Mouse (Mus musculus): Measurements from ENCODE around the gene H2-Q1. TPM values are rescaled to one million over a fixed set of nuclear protein-coding genes. Genes with fewer than 3 reads are reported as not detected.
"Not testable (repeated sequence)": the region's sequence is repeated elsewhere in the genome, so short reads cannot be mapped to it uniquely, and the experiment has no call there.

H2-Q1 gene
- polyA plus RNA-seq, 1 experiment from 2014 or later, result not detected

DNA sequence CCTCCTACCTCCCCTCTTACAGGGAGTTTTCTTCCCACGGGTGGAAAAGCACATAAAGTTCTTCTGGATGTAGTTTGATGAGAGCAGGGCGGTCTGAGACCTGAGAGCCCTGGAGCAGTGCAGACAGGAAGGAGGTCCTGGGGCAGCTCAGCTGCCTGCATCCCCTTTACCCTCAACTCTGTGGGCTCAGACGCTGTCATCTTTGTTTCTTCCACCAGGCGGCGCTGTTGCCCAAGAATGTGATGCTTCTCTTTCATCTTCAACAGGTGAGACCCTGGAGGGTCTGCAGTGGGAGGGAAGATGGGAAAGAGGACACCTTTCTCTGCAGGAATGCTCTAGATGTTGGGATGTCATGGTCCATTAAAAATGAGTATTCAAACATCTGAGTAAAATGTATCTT lies 24.4 kb upstream of the H2-Q1 start:
- 6% methylated on average over 5 of the region's 5 CpGs for WGBS
- H3K27me3 ChIP-seq (ENCODE audit: control insufficient read depth, insufficient read depth, low read length); H3K4me2 ChIP-seq (replicated peaks; ENCODE audit: low read depth, low read length); H3K36me3 ChIP-seq (ENCODE audit: control insufficient read depth, insufficient read depth, low read length); H3K9ac ChIP-seq (ENCODE audit: low read depth, low read length); H3K27ac ChIP-seq (ENCODE audit: low read depth, low read length); ATAC-seq (ENCODE audit: low FRiP score); H3K9me3 ChIP-seq (ENCODE audit: control insufficient read depth, low read length); H3K4me1 ChIP-seq (replicated peaks; ENCODE audit: control insufficient read depth, insufficient read depth, low read length); H3K4me3 ChIP-seq (ENCODE audit: low read depth, low read length): not testable (repeated sequence)
- peak; percentile 69 for DNase-seq (ENCODE audit: low spot score)

DNA sequence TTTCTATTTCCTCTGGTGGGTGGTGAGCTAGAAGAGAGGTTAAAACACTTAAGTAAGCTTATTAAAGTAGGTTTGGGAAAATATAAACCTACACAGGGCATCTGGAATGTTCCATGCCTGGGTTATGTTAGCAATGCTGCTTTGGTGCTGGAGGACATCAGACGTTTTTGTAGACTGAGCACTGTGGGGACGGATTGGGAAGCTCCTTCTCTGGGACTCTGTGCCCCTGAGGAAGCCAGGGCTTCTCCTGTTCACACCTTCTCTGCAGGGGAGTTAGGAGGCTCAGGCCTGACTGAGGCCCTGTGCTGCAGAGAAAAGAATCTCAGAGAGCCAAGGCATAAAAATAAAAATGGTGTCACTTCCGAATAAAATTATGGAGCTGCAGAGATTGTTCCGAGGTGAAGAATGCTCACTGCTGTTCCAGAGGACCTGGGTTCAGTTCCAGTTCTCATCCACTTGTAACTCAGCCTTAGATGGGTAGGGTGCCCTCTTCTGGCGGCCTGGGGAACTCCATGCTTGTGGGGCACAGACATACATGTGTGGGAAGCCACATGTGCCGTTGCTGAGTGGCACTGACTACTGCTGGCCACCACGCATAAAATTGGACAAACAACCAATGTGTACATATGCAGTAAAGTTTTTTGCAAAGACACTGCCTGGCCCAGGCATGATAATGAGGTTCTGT lies 19.8 kb upstream of the H2-Q1 start:
- H3K4me2 ChIP-seq (replicated peaks; ENCODE audit: low read depth, low read length); H3K9me3 ChIP-seq (ENCODE audit: control insufficient read depth, low read length); H3K27me3 ChIP-seq (ENCODE audit: control insufficient read depth, insufficient read depth, low read length); H3K36me3 ChIP-seq (ENCODE audit: control insufficient read depth, insufficient read depth, low read length); H3K4me3 ChIP-seq (ENCODE audit: low read depth, low read length); H3K27ac ChIP-seq (ENCODE audit: low read depth, low read length); ATAC-seq (ENCODE audit: low FRiP score); H3K4me1 ChIP-seq (replicated peaks; ENCODE audit: control insufficient read depth, insufficient read depth, low read length); H3K9ac ChIP-seq (ENCODE audit: low read depth, low read length); DNase-seq (ENCODE audit: low spot score): not testable (repeated sequence)
- 85% methylated on average over 7 of the region's 7 CpGs for WGBS

DNA sequence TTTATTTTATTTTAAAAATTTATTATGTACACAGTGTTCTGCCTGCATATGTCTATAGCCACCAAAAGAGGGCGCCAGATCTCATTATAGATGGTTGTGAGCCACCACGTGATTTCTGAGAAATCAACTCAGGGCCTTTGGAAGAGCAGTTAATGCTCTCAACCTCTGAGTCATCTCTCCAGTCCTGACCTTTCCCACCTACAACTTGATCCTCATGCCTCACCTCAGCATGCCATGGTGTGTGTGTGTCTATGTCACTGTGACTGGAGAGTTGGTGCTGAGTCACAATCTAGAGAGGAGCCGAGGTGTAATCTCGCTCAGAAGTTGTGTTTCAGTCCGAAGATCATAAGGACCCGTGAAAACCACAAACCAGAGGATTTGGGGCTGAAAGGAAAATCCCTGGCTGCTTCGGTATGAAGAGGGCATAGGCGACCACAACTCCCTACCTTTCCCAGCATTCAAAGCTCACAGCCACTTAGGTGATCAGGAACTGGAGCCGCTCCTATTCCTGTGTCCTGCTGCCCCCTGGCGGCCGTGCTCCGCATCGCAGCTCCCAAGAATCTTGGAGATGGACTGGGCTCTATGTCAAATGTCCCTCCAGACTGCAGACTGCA lies 18.5 kb upstream of the H2-Q1 start:
- Histone ChIP-seq H3K4me1 (replicated peaks; ENCODE audit: control insufficient read depth, insufficient read depth, low read length) (no peaks in the 10 kb centered on the region), H3K9me3 (ENCODE audit: control insufficient read depth, low read length) (no peaks in the 10 kb centered on the region), H3K9ac (ENCODE audit: low read depth, low read length) (no peak overlapping the region), H3K27ac (ENCODE audit: low read depth, low read length) (no peak overlapping the region), H3K4me3 (ENCODE audit: low read depth, low read length) (no peak overlapping the region), H3K36me3 (ENCODE audit: control insufficient read depth, insufficient read depth, low read length) (no peaks in the 10 kb centered on the region), H3K4me2 (replicated peaks; ENCODE audit: low read depth, low read length) (no peak overlapping the region), H3K27me3 (ENCODE audit: control insufficient read depth, insufficient read depth, low read length) (no peaks in the 10 kb centered on the region)
- ATAC-seq (ENCODE audit: low FRiP score) (no peak), DNase-seq (ENCODE audit: low spot score) (peak; percentile 88)
- WGBS, result 25% methylated on average over 13 of the region's 13 CpGs

DNA sequence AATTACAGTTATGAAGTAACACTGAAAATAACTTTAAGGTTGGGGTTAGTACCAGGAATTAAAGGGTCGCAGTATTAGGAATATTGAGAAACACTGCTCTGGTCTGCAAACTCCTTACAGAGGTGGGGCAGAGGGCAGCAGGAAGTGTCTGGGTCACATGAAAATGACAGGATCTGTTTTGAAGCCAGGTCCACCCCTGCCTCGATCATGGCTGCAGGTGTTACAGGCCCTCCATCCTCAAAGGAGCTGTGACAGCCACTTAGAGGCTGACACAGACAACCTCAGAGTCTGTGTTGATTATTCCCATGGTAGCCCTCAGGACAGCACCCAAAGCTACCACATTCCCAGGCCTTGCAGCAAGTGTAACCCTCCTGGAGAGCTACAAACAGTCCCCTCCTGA lies 16.9 kb upstream of the H2-Q1 start:
- WGBS, result 83% methylated on average over 2 of the region's 2 CpGs
- ATAC-seq (ENCODE audit: low FRiP score), result no peak

DNA sequence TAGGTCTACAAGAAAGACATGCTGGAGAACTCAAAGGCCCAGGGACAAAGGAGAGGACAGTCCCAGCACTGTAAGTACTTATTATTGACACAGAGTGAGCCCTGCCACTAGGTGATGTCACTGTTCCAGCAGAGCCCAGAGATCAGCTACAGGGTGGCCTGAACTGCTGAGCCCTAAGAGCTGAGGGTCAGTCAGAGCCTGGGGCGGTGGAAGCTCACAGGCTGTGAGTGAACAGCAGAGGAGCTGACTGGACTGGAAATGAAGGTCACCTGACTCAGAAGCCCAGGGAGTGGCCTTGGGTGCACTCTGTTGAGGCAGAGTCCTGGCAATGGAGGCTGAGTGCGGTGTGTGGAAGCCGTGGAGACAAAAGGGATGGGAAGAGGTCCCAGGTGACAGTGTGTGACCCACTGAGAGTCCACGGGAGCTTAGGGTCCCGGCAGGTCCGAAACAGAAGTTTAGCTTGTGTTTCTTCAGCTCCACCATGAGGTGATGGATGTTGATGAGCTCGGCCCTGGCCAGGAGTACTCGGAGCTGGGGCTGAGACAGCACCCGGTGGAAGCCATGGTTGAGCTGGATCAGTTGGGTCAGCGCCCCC lies 16.4 kb upstream of the H2-Q1 start:
- no peak for DNase-seq (ENCODE audit: low spot score)
- no peak overlapping the region for H3K9ac ChIP-seq (ENCODE audit: low read depth, low read length)
- no peaks in the 10 kb centered on the region for H3K36me3 ChIP-seq (ENCODE audit: control insufficient read depth, insufficient read depth, low read length)
- H3K27me3 ChIP-seq (ENCODE audit: control insufficient read depth, insufficient read depth, low read length), result no peaks in the 10 kb centered on the region; the same call in 1 of the 2 replicates
- H3K4me2 ChIP-seq (replicated peaks; ENCODE audit: low read depth, low read length), result no peak overlapping the region
- no peak overlapping the region for H3K4me3 ChIP-seq (ENCODE audit: low read depth, low read length)
- H3K27ac ChIP-seq (ENCODE audit: low read depth, low read length), result no peak overlapping the region
- WGBS, result 86% methylated on average over 10 of the region's 10 CpGs
- H3K9me3 ChIP-seq (ENCODE audit: control insufficient read depth, low read length), result no peaks in the 10 kb centered on the region
- H3K4me1 ChIP-seq (replicated peaks; ENCODE audit: control insufficient read depth, insufficient read depth, low read length), result no peaks in the 10 kb centered on the region
- no peak for ATAC-seq (ENCODE audit: low FRiP score)

More for the DNA sequence above, 16.9 kb upstream of the H2-Q1 start:
- H3K27me3 ChIP-seq (ENCODE audit: control insufficient read depth, insufficient read depth, low read length), result no peaks in the 10 kb centered on the region; the same call in 1 of the 2 replicates
- no peak overlapping the region for H3K27ac ChIP-seq (ENCODE audit: low read depth, low read length)
- H3K4me3 ChIP-seq (ENCODE audit: low read depth, low read length), result no peak overlapping the region
- no peak overlapping the region for H3K4me2 ChIP-seq (replicated peaks; ENCODE audit: low read depth, low read length)
- no peak overlapping the region for H3K9ac ChIP-seq (ENCODE audit: low read depth, low read length)
- H3K36me3 ChIP-seq (ENCODE audit: control insufficient read depth, insufficient read depth, low read length), result no peaks in the 10 kb centered on the region
- DNase-seq (ENCODE audit: low spot score), result no peak
- H3K9me3 ChIP-seq (ENCODE audit: control insufficient read depth, low read length), result no peaks in the 10 kb centered on the region
- H3K4me1 ChIP-seq (replicated peaks; ENCODE audit: control insufficient read depth, insufficient read depth, low read length), result no peaks in the 10 kb centered on the region

DNA sequence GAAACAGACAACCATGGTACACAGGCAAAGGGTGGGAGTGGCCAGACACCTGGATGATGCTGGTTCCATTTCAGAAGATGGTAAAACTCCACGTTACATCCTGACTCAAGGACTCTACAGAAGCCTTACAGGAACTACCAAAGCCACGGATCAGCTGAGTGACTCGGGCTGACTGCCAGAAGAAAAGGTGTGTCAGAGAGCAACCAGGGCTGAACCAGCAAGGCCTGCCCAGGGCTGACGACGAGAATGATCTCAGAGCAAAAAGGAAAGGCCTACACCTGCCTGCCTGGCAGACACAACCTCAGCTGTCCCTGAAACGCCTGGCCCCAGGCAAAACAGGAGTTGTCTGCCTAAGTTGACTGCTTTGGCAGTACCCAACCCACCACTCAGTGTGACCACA lies 15.7 kb upstream of the H2-Q1 start:
- Histone ChIP-seq H3K9me3 (ENCODE audit: control insufficient read depth, low read length) (no peaks in the 10 kb centered on the region), H3K27me3 (ENCODE audit: control insufficient read depth, insufficient read depth, low read length) (no peaks in the 10 kb centered on the region; the same call in 1 of the 2 replicates), H3K36me3 (ENCODE audit: control insufficient read depth, insufficient read depth, low read length) (no peaks in the 10 kb centered on the region), H3K4me2 (replicated peaks; ENCODE audit: low read depth, low read length) (no peak overlapping the region), H3K4me1 (replicated peaks; ENCODE audit: control insufficient read depth, insufficient read depth, low read length) (no peaks in the 10 kb centered on the region), H3K27ac (ENCODE audit: low read depth, low read length) (no peak overlapping the region), H3K4me3 (ENCODE audit: low read depth, low read length) (no peak overlapping the region), H3K9ac (ENCODE audit: low read depth, low read length) (no peak overlapping the region)
- no peak for ATAC-seq (ENCODE audit: low FRiP score)
- DNase-seq (ENCODE audit: low spot score), result no peak
- 73% methylated on average over 6 of the region's 6 CpGs for WGBS

DNA sequence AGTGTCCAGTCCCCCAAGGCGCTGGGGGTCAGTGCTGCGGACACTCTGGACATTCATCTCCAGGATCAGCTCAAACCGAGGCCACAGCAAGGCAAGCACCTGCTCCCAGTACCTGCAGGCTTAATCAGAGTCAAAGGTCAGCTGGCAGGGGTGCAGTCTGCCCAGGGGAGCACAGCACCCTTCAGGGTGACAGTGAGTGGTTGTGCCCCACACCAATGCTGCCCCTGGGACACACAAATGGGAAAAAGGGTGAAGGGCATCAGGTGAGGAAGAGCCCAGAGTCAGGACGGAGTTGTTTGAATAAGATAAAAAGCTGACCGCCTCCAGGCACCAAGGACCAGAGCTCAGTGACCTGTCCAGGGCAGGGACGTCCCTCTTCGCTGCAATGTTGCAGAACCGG lies 15.3 kb upstream of the H2-Q1 start:
- not testable (repeated sequence) for ATAC-seq (ENCODE audit: low FRiP score); H3K27me3 ChIP-seq (ENCODE audit: control insufficient read depth, insufficient read depth, low read length); H3K9ac ChIP-seq (ENCODE audit: low read depth, low read length); H3K4me3 ChIP-seq (ENCODE audit: low read depth, low read length); H3K27ac ChIP-seq (ENCODE audit: low read depth, low read length); H3K9me3 ChIP-seq (ENCODE audit: control insufficient read depth, low read length); H3K4me1 ChIP-seq (replicated peaks; ENCODE audit: control insufficient read depth, insufficient read depth, low read length); DNase-seq (ENCODE audit: low spot score); H3K4me2 ChIP-seq (replicated peaks; ENCODE audit: low read depth, low read length); H3K36me3 ChIP-seq (ENCODE audit: control insufficient read depth, insufficient read depth, low read length)
- WGBS, result 88% methylated on average over 8 of the region's 8 CpGs

DNA sequence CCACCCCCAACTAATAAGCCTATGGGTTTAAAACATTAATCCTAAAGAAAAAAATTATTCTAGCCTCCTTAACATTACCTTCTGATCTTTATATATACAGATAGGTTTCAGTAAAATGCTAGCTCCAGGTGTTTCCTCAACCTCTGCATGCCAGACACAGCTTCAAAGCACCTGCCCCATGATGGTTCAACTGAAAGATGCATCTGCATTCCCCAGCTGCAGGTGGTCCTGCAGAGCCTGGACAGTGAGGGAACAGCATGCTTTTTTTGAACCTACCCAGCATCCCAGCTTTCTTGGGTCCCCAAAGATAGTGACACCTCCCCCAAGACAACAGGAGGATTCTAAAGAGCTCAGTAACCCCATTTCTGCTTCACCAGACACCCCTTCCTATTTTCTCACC lies 1.5 kb upstream of the H2-Q1 start:
- Histone ChIP-seq H3K9ac (ENCODE audit: low read depth, low read length) (no peak overlapping the region), H3K9me3 (ENCODE audit: control insufficient read depth, low read length) (no peaks in the 10 kb centered on the region), H3K27ac (ENCODE audit: low read depth, low read length) (no peak overlapping the region), H3K4me1 (replicated peaks; ENCODE audit: control insufficient read depth, insufficient read depth, low read length) (no peaks in the 10 kb centered on the region), H3K4me2 (replicated peaks; ENCODE audit: low read depth, low read length) (no peak overlapping the region), H3K36me3 (ENCODE audit: control insufficient read depth, insufficient read depth, low read length) (no peaks in the 10 kb centered on the region), H3K4me3 (ENCODE audit: low read depth, low read length) (no peak overlapping the region), H3K27me3 (ENCODE audit: control insufficient read depth, insufficient read depth, low read length) (peaks cover 21% of the 10 kb centered on the region)
- ATAC-seq (ENCODE audit: low FRiP score), result no peak
- no peak for DNase-seq (ENCODE audit: low spot score)

DNA sequence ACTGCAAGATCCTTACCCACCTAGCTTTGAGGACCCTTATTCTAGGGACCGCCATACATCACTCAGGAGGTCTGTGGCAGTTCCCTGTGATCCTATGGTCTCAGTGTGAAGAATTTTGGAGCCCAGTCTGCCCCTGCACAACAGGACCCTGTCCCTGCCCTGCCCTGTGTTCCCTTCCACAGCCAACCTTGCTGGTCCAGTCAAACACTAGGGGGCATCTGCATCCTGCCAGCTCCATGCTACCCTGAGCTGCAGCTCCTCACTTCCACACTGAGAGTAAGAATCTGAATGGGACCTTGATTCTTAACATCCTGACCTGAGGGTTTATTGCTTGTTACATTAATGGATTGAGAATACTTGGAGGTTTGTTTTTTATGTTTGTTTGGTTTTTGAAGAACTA lies 4.9 kb downstream of the H2-Q1 start:
- not testable (repeated sequence) for H3K36me3 ChIP-seq (ENCODE audit: control insufficient read depth, insufficient read depth, low read length); H3K4me2 ChIP-seq (replicated peaks; ENCODE audit: low read depth, low read length); H3K9me3 ChIP-seq (ENCODE audit: control insufficient read depth, low read length); H3K4me1 ChIP-seq (replicated peaks; ENCODE audit: control insufficient read depth, insufficient read depth, low read length); ATAC-seq (ENCODE audit: low FRiP score); H3K27ac ChIP-seq (ENCODE audit: low read depth, low read length); H3K4me3 ChIP-seq (ENCODE audit: low read depth, low read length); H3K9ac ChIP-seq (ENCODE audit: low read depth, low read length)
- WGBS, result 61% methylated on average over 1 of the region's 1 CpGs
- peaks cover 17% of the 10 kb centered on the region for H3K27me3 ChIP-seq (ENCODE audit: control insufficient read depth, insufficient read depth, low read length)
- DNase-seq (ENCODE audit: low spot score), result peak; percentile 15

Measured in hindbrain, embryonic 11.5 days (tissue).